Mouse (Mus musculus): ENCODE measurements around the gene Rnf167.

GRCm38 (mm10) chr11:70615074-70615473, 32.0 kb upstream of the Rnf167 start:
- TF ChIP-seq CTCF (IDR thresholded peaks at IDR 0.05; ENCODE audit: low read depth, low read length) (no peak), POLR2A (IDR thresholded peaks at IDR 0.05; ENCODE audit: borderline replicate concordance, low read depth, low read length) (no peak; the same call in 1 of the 2 replicates)
